8 mouse cellular contexts compared by ENCODE assay signal in genomic region chr10:85182766-85183165, GRCm38 (mm10). TPM values are rescaled to one million over a fixed set of nuclear protein-coding genes. Genes with fewer than 3 reads are reported as not detected.
DNase-seq lines count a peak whose midpoint lies in the region; ATAC-seq lines count a peak whose summit lies in the region.

No protein-coding gene starts in this region.

- 83% methylated on average over 10 of the region's 10 CpGs for WGBS in lung, embryonic 15.5 days
- 92% methylated on average over 10 of the region's 10 CpGs for WGBS in limb, embryonic 10.5 days
- WGBS in neural tube, embryonic 15.5 days: 74% methylated on average over 10 of the region's 10 CpGs

- no peak overlapping the region for H3K27ac ChIP-seq in lung, embryonic 15.5 days
- no peak overlapping the region for H3K27ac ChIP-seq in limb, embryonic 10.5 days
- no peak overlapping the region for H3K27ac ChIP-seq in neural tube, embryonic 15.5 days (replicated peaks)

- no peak overlapping the region for H3K9ac ChIP-seq in lung, embryonic 15.5 days
- peak overlapping the region; percentile 70; the same call in 1 of the 2 replicates for H3K9ac ChIP-seq in neural tube, embryonic 15.5 days (replicated peaks)

- H3K36me3 ChIP-seq in lung, embryonic 15.5 days: no peaks in the 10 kb centered on the region
- no peaks in the 10 kb centered on the region for H3K36me3 ChIP-seq in limb, embryonic 10.5 days
- H3K36me3 ChIP-seq in neural tube, embryonic 15.5 days: no peaks in the 10 kb centered on the region

- peaks cover 10% of the 10 kb centered on the region for H3K4me1 ChIP-seq in lung, embryonic 15.5 days
- peaks cover 17% of the 10 kb centered on the region for H3K4me1 ChIP-seq in limb, embryonic 10.5 days
- peaks cover 18% of the 10 kb centered on the region for H3K4me1 ChIP-seq in neural tube, embryonic 15.5 days

- ATAC-seq in cerebellum, adult (ENCODE audit: insufficient number of reproducible peaks, low FRiP score, low TSS enrichment): no peak
- no peak for ATAC-seq in lung, embryonic 15.5 days (ENCODE audit: borderline replicate concordance, extremely low read depth, low FRiP score, low TSS enrichment)
- ATAC-seq in neural tube, embryonic 15.5 days (ENCODE audit: low FRiP score): no peak

- H3K27me3 ChIP-seq in lung, embryonic 15.5 days: no peaks in the 10 kb centered on the region
- no peaks in the 10 kb centered on the region for H3K27me3 ChIP-seq in limb, embryonic 10.5 days (ENCODE audit: low read depth, poor library complexity, severe bottlenecking)
- H3K27me3 ChIP-seq in neural tube, embryonic 15.5 days (replicated peaks): no peaks in the 10 kb centered on the region

- peak; percentile 45 for DNase-seq in cerebellum, adult 11-12 months
- DNase-seq in lung, adult 18-20 months: no peak
- no peak for DNase-seq in limb, embryonic 10.5 days (ENCODE audit: low spot score)
- DNase-seq in urinary bladder, postnatal 10 days (ENCODE audit: low spot score): no peak
- no peak for DNase-seq in embryo, embryonic 9.5 days (ENCODE audit: extremely low spot score)

- no peaks in the 10 kb centered on the region for H3K9me3 ChIP-seq in lung, embryonic 15.5 days
- no peaks in the 10 kb centered on the region for H3K9me3 ChIP-seq in limb, embryonic 10.5 days (replicated peaks)
- H3K9me3 ChIP-seq in neural tube, embryonic 15.5 days (replicated peaks): no peaks in the 10 kb centered on the region

- H3K4me3 ChIP-seq in lung, embryonic 15.5 days: peak overlapping the region; percentile 78; the same call in 1 of the 2 replicates
- peak overlapping the region; percentile 92 for H3K4me3 ChIP-seq in limb, embryonic 10.5 days
- H3K4me3 ChIP-seq in neural tube, embryonic 15.5 days (replicated peaks): peak overlapping the region; percentile 92

- peak overlapping the region; percentile 98 for H3K4me2 ChIP-seq in lung, embryonic 15.5 days
- H3K4me2 ChIP-seq in neural tube, embryonic 15.5 days: peak overlapping the region; percentile 98

RNA-seq across cellular contexts. Expression of gene Cry1, which starts 2.1 kb away (rescaled TPM):
- 31.3 and 32.8 TPM in 2 replicates for polyA plus RNA-seq in lung, embryonic 15.5 days (2015; fragmentation: Nextera tagmentation; extraction: Ambion mirVana)
- 36.2 and 38.0 TPM in 2 replicates for polyA plus RNA-seq in limb, embryonic 10.5 days (2016; fragmentation: Nextera tagmentation; extraction: Ambion mirVana)
- polyA plus RNA-seq in neural tube, embryonic 15.5 days (2015; fragmentation: Nextera tagmentation; extraction: Ambion mirVana): 30.7 and 33.8 TPM in 2 replicates

RNA-seq across cellular contexts. Expression of gene Mterf2, which starts 54.9 kb away (rescaled TPM):
- 10.7 and 12.0 TPM in 2 replicates for polyA plus RNA-seq in lung, embryonic 15.5 days (2015; fragmentation: Nextera tagmentation; extraction: Ambion mirVana)
- 22.5 and 25.1 TPM in 2 replicates for polyA plus RNA-seq in limb, embryonic 10.5 days (2016; fragmentation: Nextera tagmentation; extraction: Ambion mirVana)
- 25.3 and 25.9 TPM in 2 replicates for polyA plus RNA-seq in neural tube, embryonic 15.5 days (2015; fragmentation: Nextera tagmentation; extraction: Ambion mirVana)
